Mouse (Mus musculus): ENCODE data around the gene Mrm3.

DNA sequence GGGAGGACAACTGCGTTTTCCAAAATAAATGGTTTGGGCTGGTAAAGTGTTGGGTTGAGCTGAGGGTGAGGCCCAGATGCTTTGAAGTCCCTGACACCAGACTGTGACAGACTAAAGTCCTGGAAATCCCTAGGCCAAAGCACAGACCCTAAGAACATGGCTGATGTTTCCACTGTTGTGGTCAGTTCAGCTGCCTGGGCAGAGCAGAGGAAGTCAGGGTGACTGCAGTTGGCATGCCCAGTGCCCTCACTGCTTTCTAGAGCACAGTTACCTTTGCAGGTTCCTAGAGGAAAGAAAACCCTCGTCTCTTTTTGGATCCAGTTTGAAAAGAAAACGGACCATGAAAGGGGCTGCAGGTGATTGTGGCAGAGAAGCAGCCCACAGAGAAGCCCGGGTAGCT is 13.9 kb downstream of the Mrm3 start:
- TF ChIP-seq GATA1 (IDR thresholded peaks at IDR 0.05; ENCODE audit: low read length): no peak
- TF ChIP-seq TAL1 (IDR thresholded peaks at IDR 0.05; ENCODE audit: low read length): no peak
